Mouse (Mus musculus) cerebellum, adult 8-10 months (tissue): Measurements from ENCODE around the gene Spin2-ps6.
"Not testable (repeated sequence)": the region's sequence is repeated elsewhere in the genome, so short reads cannot be mapped to it uniquely, and the experiment has no call there.

Experiments used
- DNase-seq: peaks from one replicate; pipeline ENCODE4 v3.0.0; 2022

Gene Spin2-ps6

GRCm38 (mm10) chrX:33234569-33234968 lies at the start of gene Spin2-ps6:
Gene Spin2-ps6, plus strand, starts transcription at chrX:33234869.
- not testable (repeated sequence) for DNase-seq
